Mouse (Mus musculus): ENCODE data around the gene Dnaja4.

The Dnaja4 gene

DNA sequence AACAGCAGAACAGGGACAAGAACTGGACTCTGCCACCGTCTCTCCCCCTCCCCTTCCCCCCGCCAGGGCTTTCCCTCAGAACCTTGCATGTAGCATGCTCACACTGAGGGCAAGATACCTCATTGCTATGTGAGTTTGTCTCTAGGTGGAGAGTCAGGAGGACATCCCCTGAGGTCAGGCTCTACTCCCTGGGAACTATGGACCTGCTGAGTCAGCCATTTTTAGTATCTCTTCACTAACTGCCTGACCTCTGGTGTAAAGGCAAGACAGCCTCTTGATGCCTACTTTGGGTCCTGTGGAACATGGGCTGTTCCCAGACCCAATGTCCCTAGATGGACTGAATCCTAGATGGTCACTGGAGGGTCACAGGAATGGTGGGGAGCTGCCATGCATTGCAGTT is 53.0 kb downstream of the Dnaja4 start:
- in situ Hi-C loops (cut with MboI, MseI) = no loop called here

- in situ Hi-C loops (cut with MboI, MseI) = no loop called here
These were observed 53.7 kb downstream of the Dnaja4 start for GRCm38 (mm10) chr9:54752201-54752943.

DNA sequence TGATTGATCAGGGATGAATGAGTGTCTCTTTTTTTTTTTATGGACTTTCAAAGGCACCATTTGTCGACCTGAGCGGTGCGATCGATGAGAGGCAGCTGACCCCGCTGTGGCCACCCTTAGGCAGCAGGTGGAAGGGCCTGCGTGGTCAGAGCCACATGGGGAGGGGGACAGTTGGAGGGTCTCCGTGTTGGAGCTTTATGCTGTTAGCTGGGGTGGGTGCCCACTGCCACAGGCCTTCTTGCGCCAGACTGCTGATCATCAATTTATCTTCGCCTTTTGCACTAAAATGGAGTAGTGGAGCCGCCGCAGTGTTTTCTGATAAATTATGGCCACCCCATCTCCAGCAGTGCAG is 54.2 kb downstream of the Dnaja4 start:
- in situ Hi-C loops (cut with MboI, MseI) = no loop called here

DNA sequence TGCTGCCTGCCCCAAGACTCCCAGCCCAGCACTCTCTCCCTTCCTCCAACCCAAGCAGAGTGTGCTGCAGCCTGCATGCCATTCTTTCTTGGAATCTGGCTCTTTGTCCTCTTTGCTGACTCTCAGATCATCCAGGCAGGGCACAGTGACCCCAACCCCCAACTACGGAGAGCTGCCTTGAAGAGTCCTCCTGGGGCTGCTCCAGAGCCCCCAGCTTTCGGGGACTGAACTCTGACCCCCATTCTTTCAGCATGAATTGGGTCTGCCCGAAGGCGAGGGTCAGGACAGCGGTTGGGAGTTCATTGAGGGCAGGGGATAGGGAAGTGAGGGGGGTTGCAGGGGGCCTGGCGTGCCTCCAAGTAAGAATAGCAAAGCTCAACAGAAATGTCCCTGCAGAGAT is 60.9 kb downstream of the Dnaja4 start:
- in situ Hi-C loops (cut with MboI, MseI) = no loop called here

DNA sequence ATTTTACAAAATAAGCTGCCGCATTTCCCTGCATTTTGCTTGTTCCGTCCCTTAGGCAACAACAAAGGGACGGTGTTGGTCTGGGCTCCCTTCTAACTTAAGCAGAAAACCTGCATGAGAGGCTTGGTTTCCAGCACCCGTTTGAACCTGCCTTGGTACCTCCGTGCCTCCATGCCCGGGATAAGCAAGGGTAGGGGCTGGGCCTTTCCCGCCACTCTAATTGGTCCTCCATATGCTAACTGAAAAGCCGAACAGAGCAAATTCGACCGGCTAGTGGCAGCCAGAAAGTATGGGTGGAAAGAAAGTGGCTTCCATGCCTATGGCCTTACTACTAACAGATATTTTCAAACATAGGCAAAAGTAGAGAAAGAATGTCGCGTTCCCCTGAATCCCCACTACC is 65.4 kb downstream of the Dnaja4 start:
- in situ Hi-C loops (cut with MboI, MseI) = no loop called here

DNA sequence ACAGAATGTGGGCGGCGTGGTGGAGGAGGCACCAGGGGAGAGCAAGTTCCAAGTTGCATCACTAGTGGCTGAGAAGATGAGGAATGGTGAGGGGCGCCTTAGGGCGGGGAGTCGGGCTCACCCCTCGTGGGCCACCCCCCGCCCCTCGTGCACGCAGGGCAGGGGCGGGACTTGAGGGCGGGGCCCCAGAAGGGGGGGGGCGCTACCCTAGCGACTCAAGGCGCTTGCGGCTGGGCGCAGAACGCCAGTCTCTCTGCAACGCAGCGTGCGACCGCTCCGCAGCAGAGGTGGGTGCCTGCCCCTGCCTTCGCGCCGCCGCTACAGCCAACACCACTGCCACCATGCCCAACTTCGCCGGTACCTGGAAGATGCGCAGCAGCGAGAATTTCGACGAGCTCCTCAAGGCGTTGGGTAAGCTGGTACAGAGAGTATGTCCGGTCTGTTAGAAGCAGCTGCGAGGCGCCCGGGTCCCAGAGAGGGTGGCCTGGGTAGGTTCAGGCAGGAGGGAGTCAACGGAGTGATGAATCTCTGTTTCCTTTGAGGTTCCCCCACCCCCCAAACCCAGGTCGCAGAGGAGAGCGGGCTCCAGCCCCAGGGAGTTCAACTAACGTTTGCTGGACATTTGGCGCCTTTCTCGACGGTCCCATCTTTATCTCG is 66.0 kb downstream of the Dnaja4 start, which contains the start of gene Crabp1:
Gene Crabp1 (plus strand): TSS at position 188 of the 657 bp plus-strand sequence.
- in situ Hi-C loops (cut with MboI, MseI) = no loop called here

DNA sequence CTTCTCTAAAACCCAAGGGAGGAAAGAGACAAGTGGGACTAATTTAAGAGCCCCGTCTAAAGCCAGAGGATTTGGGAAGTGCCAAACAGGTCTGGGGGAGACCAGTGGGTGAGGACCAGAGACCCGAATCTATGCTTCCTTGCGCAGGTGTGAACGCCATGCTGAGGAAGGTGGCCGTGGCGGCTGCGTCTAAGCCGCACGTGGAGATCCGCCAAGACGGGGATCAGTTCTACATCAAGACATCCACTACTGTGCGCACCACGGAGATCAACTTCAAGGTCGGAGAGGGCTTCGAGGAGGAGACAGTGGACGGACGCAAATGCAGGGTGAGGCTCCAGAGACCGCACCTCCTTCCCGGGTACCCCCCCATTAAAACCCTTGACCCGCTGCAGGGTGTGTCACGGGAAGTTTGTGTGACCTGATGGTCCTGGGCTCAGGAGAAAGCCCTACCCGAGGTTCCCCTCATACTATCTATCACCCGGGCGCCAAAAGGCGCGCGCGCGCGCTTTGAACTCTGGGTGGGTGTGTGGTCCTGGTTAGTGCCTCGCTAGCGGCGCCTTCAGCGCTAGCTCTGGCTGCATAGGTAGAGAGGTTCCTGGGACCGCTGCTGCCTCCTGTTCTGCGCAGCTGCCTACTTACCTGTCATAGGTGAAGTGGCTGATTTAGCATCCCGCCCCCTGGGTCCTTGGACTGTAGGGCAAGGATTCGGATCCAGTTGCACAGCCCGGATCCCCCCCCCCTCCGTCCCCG is 66.8 kb downstream of the Dnaja4 start:
- in situ Hi-C loops (cut with MboI, MseI) = no loop called here
